Mouse (Mus musculus): ENCODE data around the gene Adig.

Adig gene

DNA sequence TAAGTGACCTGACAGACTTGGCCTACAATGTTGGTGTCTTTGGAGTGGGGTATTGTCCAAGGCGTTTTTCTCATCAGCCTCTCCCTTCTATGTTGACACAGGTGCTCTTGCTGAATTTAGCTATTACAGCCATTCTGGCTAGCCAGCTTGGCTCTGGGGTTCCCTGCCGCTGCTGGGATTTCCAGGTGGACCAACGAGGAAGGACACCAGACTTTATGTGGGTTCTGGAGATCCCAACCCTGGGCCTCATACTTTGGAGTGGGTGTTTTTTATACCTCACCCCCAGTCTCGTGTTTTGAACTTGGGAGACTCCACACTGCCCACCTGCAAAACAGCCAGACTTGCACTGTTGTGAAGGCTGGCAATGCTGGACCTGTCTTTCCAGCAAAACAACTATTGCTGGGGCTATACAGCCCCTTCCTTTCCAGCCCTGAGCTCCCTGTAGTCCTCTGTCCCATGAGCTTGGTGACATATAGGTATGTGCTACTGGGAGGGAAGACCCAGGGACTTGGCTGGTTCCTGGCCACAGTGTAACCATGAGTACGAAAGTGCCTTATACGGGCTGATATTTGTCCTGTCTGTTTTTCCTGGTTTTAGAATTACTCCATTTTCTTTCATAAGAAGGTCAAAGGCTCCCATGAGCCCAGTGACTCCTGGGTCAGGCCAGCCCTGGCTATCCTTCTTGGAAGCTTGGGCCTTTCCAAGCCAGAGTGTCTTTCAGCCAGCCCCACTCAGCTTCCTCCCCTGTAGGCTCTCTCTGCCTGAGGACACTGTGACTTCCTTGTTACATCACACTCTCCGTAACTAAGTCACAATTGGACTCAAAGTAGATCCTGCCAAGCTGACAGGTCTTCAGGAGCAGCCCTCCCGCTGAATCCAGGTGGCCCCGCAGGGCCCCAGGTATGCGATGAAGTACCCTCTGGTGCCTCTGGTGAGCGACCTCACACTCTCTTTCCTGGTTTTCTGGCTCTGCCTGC lies at the start of gene Adig:
TSS of gene Adig (plus strand) at position 777 of the 977 bp plus-strand sequence.
- in situ Hi-C loops (cut with MboI), result no loop called here

DNA sequence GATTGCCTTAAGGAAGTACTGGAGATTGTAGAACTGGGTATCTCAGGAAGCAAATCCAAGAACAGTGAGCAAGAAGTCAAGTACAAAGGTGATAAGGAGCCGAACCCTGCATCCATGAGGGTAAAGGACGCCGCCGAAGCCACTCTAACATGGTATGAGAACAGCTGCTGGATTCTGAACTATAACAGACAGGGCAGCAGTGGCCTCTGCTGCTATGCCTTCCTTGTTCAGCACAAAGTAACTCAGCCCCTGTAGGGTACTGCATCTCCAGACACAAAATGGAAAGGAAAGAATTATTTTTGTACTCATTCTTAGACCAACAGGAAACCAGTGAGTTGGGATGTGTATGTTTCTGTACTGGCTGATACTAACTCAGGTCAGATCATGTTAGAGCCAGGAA lies 46.0 kb upstream of the Adig start:
- in situ Hi-C loops (cut with MboI), result no loop called here

DNA sequence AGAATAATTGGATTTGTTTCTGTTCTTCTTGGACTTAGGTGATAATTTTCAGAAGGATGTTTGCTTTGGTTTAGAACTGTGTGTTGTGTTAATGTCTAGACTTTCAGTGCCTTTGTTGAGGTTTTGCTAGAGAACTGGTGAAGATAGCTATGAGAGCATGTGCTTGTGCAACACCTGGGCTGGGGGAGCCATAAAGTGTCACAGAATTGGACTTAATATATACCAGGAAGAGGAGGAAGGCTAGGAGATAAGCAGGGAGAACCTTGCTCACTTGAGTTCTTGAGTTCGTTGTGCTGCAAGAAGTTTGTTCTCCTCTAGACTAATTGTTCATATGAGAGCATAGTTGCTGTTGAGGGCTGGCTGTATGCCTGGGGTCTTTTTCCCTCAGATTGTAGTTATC lies 44.8 kb upstream of the Adig start:
- in situ Hi-C loops (cut with MboI), result no loop called here

DNA sequence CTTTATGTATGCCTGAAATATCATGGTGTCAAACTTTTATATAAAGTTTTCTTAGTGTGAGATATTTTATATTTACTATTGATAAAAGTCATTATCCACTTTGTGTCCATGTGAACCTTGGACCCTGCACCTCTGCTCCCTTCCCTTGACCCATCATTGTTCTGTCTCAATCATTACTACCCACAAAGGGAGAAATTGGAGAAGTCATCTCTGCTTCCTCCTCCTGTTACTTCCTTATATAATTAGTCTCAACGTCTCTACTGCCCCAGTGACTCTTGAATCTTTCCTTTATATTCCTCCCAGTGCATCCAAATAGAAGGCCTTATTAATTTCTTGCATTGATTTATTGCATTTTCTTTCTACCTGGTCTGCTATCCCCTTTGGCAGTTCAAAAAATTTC lies 40.0 kb upstream of the Adig start:
- in situ Hi-C loops (cut with MboI), result no loop called here

DNA sequence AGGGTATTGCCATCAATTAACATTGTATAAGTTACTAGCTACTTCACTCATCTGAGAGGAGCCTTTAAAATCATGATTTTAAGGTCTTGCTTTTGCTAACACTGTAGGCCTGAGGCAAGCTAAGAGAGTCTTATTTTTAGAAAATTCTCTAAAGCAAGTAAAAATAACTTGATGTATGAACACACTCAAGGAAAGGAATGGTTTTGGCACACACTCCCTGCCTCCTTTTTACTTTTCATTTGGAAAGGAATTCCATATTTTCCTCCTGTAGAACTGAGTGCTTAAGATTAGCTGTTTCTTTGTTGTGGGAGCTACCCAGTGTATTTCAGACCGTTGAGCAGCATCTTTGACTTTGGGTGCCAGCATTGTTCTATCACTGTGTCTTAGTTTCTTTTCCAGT lies 28.3 kb upstream of the Adig start:
- in situ Hi-C loops (cut with MboI), result no loop called here

DNA sequence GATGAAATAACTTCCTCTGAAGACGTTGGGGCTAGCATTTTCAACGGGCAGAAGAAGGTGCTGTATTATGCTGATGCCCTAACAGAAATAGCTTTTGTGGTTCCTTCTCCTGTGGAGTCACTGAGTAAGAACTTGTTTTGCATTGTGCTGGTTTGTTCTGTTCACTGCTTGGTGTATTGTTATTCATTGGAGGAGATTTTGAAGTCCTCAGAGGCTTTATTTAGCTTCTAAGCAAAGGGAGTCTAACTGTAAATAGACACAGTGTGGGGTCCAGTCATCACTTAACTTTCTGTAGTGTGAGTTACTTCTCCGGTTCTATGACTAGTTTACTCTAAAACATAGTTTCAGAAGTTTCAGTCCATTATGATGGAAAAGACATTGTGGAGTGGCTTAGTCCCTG lies 24.8 kb upstream of the Adig start:
- in situ Hi-C loops (cut with MboI), result no loop called here

DNA sequence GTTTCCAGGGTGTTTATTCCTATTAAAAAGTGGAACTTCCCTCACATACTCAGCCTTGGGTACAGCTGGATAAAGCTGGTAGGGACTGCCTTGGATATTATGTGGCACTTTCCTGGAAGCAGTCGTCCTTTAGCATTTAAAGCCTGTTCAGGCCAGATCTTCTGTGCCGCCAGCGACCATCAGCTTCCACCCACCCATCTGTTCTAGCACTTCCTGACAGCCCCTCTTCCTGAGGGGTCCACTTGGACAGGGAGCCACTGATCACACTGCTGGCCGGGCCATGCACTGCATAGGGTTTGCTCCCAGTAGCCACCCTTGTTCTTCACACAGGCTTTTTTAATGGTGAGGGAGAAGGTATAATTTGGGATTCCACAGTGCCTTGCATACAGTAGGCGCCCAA lies 4.0 kb upstream of the Adig start:
- in situ Hi-C loops (cut with MboI), result no loop called here

DNA sequence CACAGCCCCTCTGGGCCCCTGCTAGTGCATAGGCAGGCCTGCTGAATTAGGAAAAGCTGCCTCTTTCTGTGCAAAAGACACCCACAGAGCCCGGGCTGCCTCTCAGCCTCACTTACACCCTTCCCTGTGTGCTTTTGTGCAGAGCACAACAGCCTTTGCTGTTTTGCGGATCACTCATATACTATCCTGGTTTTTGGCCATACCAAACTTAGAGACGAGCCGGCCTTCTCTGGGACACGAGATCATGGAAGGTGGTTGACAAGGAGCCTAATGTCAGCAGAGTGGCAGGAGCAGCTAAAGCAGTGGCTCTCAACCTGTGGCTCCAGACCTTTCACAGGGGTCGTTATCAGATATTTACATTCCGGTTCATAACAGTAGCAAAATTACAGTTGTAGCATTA lies 814 bp downstream of the Adig start:
- in situ Hi-C loops (cut with MboI), result no loop called here

DNA sequence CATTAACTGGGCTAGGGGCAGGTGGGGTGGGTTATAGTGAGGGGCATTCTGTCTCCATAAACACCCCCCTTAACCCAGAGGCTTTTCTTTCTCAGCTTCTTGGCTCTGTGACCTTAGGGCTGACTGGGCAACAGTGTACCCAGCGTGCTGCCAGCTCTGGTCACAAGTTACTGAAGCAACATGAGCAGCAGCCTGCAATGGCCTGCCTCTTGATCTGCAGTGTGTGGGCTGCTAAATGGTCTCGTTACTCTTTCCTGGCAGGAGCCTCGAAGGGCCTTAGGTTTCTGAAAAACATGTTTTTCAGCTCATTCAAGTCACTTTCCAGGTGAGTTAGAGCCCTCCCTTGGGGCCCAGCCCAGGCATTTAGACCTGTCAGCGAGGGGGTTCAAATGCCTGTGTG lies 1.3 kb downstream of the Adig start:
- in situ Hi-C loops (cut with MboI), result no loop called here

DNA sequence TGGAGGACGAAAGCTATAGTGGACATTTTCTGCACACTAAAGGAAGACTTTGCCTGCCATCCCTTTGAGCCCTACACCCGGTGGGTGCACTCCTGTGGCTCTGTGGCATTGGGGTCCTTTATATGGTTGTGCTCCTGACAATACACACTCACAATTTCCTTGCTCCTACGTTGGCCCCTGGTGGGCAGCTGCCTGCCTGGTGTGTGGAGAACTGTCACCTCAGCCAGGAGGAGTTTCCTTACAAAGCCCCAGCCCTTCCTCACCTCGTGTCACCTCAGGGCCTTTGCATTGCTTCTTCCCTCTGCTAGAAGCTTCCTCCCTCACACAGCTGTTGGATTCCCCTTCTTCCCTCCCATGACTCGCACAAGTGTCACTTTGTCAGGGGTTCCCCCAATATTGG lies 4.1 kb downstream of the Adig start:
- in situ Hi-C loops (cut with MboI), result no loop called here

DNA sequence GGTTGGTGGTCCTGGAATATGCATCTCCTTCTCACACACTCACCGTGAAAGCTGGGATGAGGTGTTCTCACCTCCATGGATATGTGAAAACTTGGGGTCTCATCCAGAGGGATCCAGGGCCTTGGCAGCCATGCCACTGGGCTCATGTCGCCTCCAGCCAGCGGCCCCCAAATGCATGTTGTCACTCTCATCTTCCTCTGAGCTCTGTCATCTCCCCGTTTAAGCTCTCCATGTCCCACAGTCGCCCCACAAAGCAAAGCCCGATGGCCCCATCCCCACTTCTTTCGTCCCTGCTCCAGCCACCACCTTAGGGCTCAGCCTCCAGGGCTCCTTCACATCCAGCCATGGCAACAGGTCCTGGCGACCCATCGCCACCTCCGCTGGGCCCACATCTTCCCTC lies 4.6 kb downstream of the Adig start:
- in situ Hi-C loops (cut with MboI), result no loop called here

DNA sequence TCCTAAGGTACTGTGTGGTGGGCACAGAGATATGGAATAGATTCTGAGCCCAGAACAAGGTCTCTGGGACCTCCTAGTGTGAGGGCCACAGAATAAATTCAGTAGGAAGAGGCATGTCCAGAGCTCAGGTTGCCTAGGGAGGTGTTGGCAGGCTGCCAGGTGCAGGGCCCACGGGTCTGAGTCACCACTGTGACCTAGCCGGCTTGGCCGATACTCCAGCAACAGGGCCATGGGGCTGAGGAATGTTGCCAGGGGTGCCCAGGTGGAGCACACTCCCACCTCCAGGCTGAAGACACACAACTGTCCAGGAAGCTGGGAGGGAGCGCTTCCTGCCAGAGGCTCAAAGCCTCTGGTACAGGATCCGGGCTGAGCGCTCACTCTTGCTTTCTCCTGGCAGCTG lies 8.3 kb downstream of the Adig start:
- in situ Hi-C loops (cut with MboI), result no loop called here

DNA sequence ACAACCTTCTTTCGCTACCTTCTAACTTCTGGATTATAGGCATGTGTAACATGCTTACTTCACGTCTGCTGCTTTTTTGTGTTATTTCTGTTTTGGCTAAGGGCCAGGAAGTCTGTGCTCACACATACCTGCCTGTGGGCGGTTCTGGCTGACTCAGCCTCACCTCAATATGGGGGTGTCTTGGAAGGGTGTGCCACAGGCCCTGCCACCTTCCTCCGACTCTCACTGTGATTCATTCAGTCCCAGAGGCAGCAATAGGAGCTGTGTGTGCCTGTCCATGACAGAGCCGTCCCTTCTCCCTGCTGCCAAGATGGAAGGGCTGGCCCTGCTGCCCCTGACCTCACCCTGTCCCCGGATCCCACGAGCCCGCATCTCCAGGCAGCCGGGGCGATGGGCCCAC lies 10.1 kb downstream of the Adig start, which contains the start of gene Arhgap40:
TSS of gene Arhgap40 (plus strand) at position 269 of the 400 bp plus-strand sequence.
- in situ Hi-C loops (cut with MboI), result no loop called here

DNA sequence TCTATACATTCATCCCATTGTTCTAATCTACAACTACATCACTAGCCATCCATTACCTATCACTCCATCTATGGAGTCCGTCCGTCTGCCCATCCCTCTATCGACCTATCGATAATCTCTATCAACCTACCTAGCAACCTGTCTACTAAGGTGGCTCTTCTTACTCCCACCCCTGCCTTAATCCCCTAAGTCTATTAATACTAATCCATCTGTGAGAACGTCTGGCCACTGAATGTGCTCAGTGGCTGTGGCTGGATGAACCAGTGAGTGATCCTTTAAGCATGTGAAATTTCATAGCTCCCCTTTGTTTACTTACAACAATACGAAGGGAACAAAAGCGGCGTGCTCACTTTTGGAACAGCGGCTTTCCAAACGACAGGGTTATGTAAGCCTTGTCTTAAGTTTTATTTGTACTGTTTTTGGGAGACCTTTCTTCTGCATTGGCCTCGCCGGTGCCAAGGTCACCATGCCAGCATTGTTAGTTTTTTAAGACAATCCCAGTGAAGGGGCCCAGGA lies 11.5 kb downstream of the Adig start:
- in situ Hi-C loops (cut with MboI), result no loop called here

DNA sequence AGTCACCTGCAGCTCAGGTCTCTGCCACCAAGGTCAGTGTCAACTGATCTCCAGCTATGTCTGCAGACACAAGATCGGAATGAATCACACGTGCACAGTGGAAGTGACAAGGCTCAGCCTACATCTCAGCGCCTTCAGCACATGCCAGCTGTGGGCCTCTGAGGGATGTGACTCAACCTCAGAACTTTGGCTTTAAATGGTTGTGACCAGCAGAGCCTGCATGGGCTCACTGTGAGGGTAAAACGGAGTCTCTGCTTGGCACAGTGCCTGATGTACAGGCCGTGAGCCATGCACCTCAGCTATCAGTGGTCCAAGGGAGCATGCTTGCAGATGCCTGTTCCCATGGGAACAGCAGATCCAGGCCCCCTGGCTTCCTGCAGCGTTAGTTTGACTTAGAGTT lies 16.2 kb downstream of the Adig start:
- in situ Hi-C loops (cut with MboI), result no loop called here

DNA sequence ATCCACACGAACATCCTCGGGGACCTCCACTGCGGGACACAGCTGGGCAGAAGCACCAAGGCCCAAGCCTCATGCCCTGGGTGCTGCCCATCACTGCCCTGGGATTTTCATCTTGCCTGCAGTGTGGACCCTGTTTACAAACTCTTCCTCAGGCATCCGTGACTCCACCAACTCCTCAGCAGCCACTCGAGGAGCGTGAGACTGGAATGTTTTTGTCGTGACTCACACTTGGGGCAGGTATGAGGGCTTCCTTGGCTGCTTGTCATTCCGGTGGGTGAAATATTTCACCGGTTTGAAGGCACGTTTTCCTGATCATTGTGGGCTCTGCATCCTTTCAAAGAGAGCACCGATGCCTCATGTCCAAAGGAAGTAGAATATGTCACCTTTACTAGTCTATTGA lies 16.7 kb downstream of the Adig start:
- in situ Hi-C loops (cut with MboI), result no loop called here

DNA sequence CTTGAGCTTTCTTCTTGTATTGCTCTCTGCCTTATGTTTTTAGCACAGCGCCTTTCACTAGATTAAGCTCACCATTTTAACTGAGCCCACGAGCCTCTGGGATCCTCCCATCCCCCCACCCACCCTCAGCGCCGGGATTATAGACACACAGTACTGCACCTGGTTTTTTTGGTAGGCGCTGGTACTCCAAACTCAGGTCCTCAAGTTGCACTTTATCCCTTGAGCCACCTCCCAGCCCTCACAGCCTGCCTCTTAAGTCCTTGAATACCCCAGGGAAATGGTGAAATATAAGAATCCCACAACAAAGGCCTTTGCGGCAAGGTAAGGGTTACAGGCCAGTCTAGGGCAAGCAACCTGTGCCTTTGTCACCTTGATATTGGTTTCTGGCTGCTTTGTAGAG lies 17.4 kb downstream of the Adig start:
- in situ Hi-C loops (cut with MboI), result no loop called here

DNA sequence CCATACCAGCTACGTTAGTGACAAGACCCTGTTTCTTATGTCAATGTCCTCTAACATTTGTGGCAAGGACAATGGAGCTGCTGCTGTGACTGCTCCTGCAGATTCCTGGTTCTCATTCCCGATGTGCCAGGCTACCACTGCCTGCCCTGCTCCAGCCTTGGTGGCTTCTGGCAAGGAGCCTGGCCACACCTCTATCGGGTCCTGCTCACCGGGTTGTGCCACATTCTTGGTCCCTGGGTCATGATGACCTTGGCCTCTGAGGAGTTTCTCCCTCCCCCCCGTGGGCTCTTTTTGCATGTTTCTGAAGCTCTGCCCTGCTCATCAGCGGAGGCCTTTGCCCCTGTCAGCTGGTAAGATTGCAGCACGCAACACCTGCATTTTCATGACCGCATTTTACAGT lies 20.6 kb downstream of the Adig start:
- in situ Hi-C loops (cut with MboI), result no loop called here

DNA sequence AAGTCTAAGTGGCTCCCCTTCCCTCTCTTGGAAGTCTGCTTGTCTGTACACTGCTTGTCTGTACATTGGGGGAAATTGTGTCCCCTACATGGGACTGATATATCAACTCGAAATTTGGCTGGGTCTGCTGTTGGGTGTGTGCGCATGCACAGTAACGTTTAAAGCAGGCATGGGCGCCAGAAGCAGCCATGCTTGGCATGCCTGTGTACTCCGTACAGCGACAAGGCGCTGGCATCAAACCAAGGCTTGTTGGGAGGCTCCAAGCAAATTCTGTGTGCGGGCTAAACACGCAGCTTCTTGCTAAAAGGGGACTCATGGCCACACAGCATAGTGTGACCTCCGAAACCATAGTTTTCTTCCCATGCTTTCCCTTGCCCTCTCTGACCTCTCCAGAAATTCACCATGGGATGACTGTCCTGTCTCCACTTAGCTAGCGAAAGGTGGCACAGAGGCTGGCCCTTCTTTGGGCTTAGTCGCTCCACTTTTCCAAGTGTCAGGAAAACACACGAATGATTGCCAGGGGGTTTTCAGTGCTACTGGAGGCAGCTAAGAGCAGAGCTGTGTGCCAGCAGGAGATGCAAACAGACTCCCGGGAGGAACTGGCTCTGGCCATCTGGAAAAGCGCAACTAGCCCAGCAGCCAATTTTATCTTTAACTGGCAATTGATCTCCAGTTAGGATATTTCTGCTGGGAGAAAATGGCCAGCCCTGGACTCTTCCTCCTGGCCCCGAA lies 21.9 kb downstream of the Adig start:
- in situ Hi-C loops (cut with MboI), result no loop called here

DNA sequence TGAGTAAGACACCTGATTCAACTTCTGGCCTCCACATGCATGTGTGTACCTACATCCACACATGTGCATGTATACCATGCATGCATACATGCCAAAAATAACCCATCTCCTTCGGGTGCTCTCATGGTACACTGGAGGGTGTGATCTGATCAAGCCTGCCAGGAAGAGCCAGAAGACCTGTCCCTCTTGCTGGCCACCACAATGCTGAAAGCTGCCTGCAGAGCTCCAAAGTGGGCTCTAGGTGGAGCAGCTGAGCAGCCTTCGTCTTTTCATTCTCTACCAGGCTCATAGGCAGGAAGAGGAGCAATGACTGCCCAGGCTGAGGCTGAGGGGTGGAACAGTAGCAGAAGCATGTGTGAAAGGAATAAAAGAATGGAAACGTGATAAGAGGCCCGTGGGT lies 31.7 kb downstream of the Adig start:
- in situ Hi-C loops (cut with MboI), result no loop called here

DNA sequence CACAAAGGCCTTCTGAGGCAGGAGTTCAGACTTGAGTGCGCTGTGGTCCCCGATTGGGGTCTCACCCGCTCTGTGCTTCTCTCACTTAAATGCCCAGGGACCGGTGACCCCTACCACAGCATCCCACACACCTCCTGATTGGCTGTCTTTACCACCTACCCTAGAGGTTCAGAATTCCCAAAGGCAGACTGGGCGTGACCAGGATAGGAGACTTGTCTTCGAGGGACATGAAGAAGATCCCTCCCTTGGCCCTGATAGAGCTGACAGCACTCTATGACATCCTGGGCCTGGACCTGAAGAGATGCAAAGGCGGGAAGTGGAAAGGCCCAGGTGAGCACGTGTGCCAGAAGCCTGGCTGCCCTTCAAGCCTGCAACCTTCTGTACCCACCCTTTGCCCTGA lies 32.1 kb downstream of the Adig start:
- in situ Hi-C loops (cut with MboI), result no loop called here

DNA sequence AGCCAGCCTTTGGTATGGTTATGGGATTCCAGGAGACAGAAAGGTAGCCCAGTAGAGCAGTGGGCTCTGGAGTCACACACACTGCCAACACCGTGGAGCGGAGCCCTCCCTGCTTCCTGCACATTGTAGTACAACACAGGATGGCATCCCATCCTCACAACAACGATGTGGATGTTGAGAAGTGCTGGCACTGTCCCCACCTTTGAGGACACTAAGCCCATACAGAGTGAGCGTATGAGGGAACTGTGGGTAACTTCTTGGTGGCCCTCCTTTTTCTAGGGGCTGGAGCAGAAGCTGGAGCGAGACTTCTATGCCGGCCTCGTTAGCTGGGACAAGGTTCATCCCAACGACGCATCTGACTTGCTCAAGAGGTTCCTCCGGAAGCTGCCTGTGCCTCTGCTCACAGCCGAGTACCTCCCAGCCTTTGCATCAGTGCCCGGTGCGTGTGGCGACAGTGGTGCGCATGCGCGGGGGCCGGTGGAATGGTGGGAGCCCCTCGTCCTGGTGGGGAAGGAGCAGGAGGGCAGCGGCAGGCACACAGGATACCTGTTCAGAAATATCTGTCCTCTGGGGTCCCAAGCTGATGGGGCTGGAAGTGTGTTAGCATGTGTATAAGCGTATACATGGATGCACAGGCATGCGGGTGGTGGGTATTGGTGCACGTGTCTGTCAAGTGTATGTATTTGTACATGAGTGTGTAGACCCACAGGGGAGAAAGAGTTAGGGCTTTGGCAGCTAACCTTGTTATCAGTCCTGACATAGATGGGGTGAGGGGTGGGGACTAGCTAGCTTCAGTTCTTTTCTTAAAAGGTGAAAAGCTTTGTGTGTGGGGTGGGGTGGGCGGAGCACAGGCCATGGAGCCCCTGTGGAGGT lies 37.3 kb downstream of the Adig start:
- in situ Hi-C loops (cut with MboI), result loop anchor here (10.0 kb wide), 2 partner anchors 95 to 325 kb away; no protein-coding TSS in a partner anchor
